Mouse (Mus musculus) kidney, postnatal 10 days (tissue): ENCODE data around the gene Ap3s2.
A peak's percentile ranks its signal among the peaks of the same experiment; 100 is the strongest.

Experiments used
- DNase-seq: peaks from one replicate; pipeline ENCODE4 v3.0.0; 2021; ENCODE audit warnings: mixed read lengths

The Ap3s2 gene

GRCm38 (mm10) chr7:79837247-79837646, 83.2 kb downstream of the Ap3s2 start:
- DNase-seq = peak; percentile 66

- DNase-seq = no peak
Observed at GRCm38 (mm10) chr7:79835196-79835595, 85.3 kb downstream of the Ap3s2 start.

GRCm38 (mm10) chr7:79832980-79833379, 87.5 kb downstream of the Ap3s2 start:
- DNase-seq = no peak

- peak; percentile 74 for DNase-seq
Observed at GRCm38 (mm10) chr7:79831585-79831984, 88.9 kb downstream of the Ap3s2 start.

- DNase-seq = no peak
Observed at GRCm38 (mm10) chr7:79831145-79831544, 89.3 kb downstream of the Ap3s2 start.

- DNase-seq = peak; percentile 43
Observed at GRCm38 (mm10) chr7:79828341-79828740, 92.1 kb downstream of the Ap3s2 start.
